21 mouse cellular contexts compared by ENCODE assay signal in the genomic region with DNA sequence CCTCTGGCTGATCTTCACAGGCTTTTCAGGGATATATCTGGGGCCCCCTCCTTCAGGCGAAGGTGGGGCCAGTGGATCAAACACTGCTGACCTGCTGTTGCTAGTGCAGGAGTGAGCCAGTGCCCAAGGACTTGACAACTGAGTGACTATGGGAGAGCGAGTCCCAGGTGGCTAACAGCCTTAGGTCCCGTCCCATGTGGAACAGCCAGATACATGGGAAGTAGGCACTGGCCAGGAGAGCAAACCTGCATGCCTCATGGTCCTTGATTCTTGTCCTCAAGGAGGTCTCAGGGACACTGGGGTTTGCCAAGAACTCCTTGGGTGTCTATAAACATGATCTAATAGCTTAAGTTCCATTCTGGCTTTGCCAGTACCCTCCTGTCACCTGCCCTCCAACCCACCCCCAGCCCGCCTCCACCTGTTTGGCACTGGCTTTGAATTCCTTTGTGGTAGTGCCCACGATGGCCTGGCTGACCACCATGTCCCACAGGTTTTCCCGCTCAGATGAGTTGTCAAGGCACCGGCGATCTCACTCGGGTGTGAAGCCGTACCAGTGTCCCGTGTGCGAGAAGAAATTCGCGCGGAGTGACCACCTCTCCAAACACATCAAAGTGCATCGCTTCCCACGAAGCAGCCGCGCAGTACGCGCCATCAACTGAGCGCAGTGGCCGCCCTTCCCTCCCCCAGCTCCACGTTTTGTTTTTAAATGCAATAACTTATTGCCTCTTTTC. TPM values are rescaled to one million over a fixed set of nuclear protein-coding genes. Genes with fewer than 3 reads are reported as not detected.
"Had no signal": no experiment of that assay in that cellular context is flagged by ENCODE, and none has a peak within 500 bp of the region (broad histone marks: within the 10 kb centered on the region; RNA-seq: fewer than 3 reads in every experiment).

No protein-coding gene starts in this region.

- H3K4me3 ChIP-seq: lung, embryonic 15.5 days; midbrain, embryonic 13.5 days; midbrain, embryonic 15.5 days; myocyte; neural tube, embryonic 13.5 days; neural tube, embryonic 15.5 days had no signal

- H3K9ac ChIP-seq: lung, embryonic 15.5 days; midbrain, embryonic 13.5 days; midbrain, embryonic 15.5 days; neural tube, embryonic 13.5 days; neural tube, embryonic 15.5 days had no signal

- H3K36me3 ChIP-seq: midbrain, embryonic 13.5 days; midbrain, embryonic 15.5 days; neural tube, embryonic 13.5 days; neural tube, embryonic 15.5 days had no signal

- H3K4me2 ChIP-seq: lung, embryonic 15.5 days; midbrain, embryonic 11.5 days; midbrain, embryonic 13.5 days; midbrain, embryonic 15.5 days; neural tube, embryonic 13.5 days; neural tube, embryonic 15.5 days had no signal

- H3K27ac ChIP-seq: lung, embryonic 15.5 days; macrophage; midbrain, embryonic 13.5 days; midbrain, embryonic 15.5 days; neural tube, embryonic 13.5 days; neural tube, embryonic 15.5 days had no signal

- H3K4me1 ChIP-seq: midbrain, embryonic 15.5 days had no signal

- DNase-seq: lung, adult 2 months; lung, postnatal 14 days; lung, postnatal 36 days; retina, postnatal 1 day; right cerebral cortex, adult 18-20 months; right cerebral cortex, postnatal 25 days; right cerebral cortex, postnatal 4 days; spleen, adult 18-20 months; thymus, adult 18-20 months; thymus, postnatal 36 days had no signal

- H3K9me3 ChIP-seq: lung, embryonic 15.5 days; midbrain, embryonic 13.5 days; midbrain, embryonic 15.5 days; neural tube, embryonic 13.5 days; neural tube, embryonic 15.5 days had no signal

- ATAC-seq: lung, postnatal 0 days; midbrain, embryonic 13.5 days; midbrain, embryonic 15.5 days had no signal

- H3K27me3 ChIP-seq: lung, embryonic 15.5 days; midbrain, embryonic 13.5 days; midbrain, embryonic 15.5 days; neural tube, embryonic 13.5 days; neural tube, embryonic 15.5 days had no signal

RNA-seq across cellular contexts. Expression of a gene that starts 45.2 kb away (rescaled TPM):
- total RNA-seq: megakaryocyte progenitor cell, adult 5-6 weeks had no signal
- polyA plus RNA-seq: macrophage; small intestine, adult 2 months had no signal
